Mouse (Mus musculus) kidney, postnatal 0 days (tissue): ENCODE measurements around the gene Senp6. TPM values are rescaled to one million over a fixed set of nuclear protein-coding genes. Genes with fewer than 3 reads are reported as not detected.
A peak's percentile ranks its signal among the peaks of the same experiment; 100 is the strongest.

Experiments used
- ATAC-seq: fragments of 200-750 bp; cut with Nextera tagmentation; replicated peaks from 2 replicates; pipeline ENCODE4 v1.8.0; 2017; ENCODE audit warnings: low read depth, moderate number of reproducible peaks, moderate TSS enrichment, moderate library complexity; ENCODE audit not compliant: low FRiP score
- DNase-seq: peaks from one replicate; pipeline ENCODE4 v3.0.0-alpha.2; 2016; ENCODE audit warnings: low spot score
- H3K27ac ChIP-seq: fragments of 300-500 bp; sonication (generic); 2 replicates; pipeline ENCODE4 v1.5.1; 2014; ENCODE audit warnings: mild to moderate bottlenecking
- H3K27me3 ChIP-seq: fragments of 300-500 bp; sonication (generic); 2 replicates; pipeline ENCODE4 v1.6.1; 2014; ENCODE audit warnings: low read length, mixed read lengths; ENCODE audit not compliant: insufficient read depth
- H3K36me3 ChIP-seq: fragments of 300-500 bp; sonication (generic); 2 replicates; pipeline ENCODE4 v1.6.1; 2014; ENCODE audit warnings: low read length, mixed read lengths; ENCODE audit not compliant: insufficient read depth
- H3K4me1 ChIP-seq: fragments of 300-500 bp; sonication (generic); replicated peaks from 2 replicates; pipeline ENCODE4 v1.6.1; 2014; ENCODE audit warnings: antibody characterized with exemption, low read length, mixed read lengths; ENCODE audit not compliant: insufficient read depth
- H3K4me2 ChIP-seq: fragments of 300-500 bp; sonication (generic); 2 replicates; pipeline ENCODE4 v1.6.1; 2014; ENCODE audit warnings: mild to moderate bottlenecking, low read length, moderate library complexity, mixed read lengths
- H3K4me3 ChIP-seq: fragments of 300-500 bp; sonication (generic); replicated peaks from 2 replicates; pipeline ENCODE4 v1.5.1; 2014; ENCODE audit warnings: low read depth, low read length
- H3K9ac ChIP-seq: fragments of 300-500 bp; sonication (generic); 2 replicates; pipeline ENCODE4 v1.6.1; 2014; ENCODE audit warnings: low read depth, low read length
- H3K9me3 ChIP-seq: fragments of 300-500 bp; sonication (generic); replicated peaks from 2 replicates; pipeline ENCODE4 v1.6.1; 2016; ENCODE audit warnings: low read length, inconsistent platforms, mixed read lengths
- CTCF ChIP-seq: IDR thresholded peaks from 2 replicates; pipeline ENCODE4 v1.5.1; 2016; ENCODE audit warnings: antibody characterized with exemption, low read depth, mild to moderate bottlenecking, moderate library complexity
- WGBS: fragments of 180-500 bp; shearing (Covaris S2); extraction: QIAGEN DNeasy Blood & Tissue Kit; methylation state at CpG from one replicate; pipeline ENCODE4 v1.1.7; 2014; 5-methylcytosine and 5-hydroxymethylcytosine counted together
- polyA plus RNA-seq: library from polyadenylated mRNA; unstranded; fragments of >200 nt; fragmentation: Nextera tagmentation; extraction: Ambion mirVana; gene quantifications from 2 replicates; pipeline ENCODE4 v1.2.1, GENCODE M21; 2015

Gene Senp6
- polyA plus RNA-seq, 1 experiment from 2014 or later: 59.4 TPM

DNA sequence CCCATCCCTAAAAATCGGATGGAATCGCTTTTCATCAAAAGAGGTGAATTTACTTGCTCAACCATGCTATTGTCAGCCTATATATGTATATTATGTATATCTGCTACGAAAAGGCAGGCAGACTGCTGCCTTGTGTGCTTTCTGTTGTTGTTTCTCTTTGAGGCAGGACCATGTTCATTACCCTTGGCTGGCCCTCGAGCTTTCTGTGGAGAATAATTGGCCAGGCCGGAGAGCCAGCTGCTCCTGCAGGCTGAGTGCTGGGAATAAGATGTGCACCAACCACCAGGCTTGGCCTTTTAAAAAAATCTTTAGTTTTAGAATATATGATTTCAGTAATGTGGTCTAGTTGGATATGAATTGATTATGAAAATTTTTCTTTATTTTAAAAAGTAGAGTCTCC is 117.4 kb downstream of the Senp6 start:
- Histone ChIP-seq H3K27ac (no peak overlapping the region), H3K27me3 (no peaks in the 10 kb centered on the region), H3K9ac (no peak overlapping the region), H3K4me3 (no peak overlapping the region), H3K9me3 (no peaks in the 10 kb centered on the region), H3K4me2 (no peak overlapping the region), H3K4me1 (no peaks in the 10 kb centered on the region), H3K36me3 (no peaks in the 10 kb centered on the region)
- DNase-seq (no peak), ATAC-seq (no peak)
- WGBS: 74% methylated on average over 5 of the region's 5 CpGs
- no peak for TF ChIP-seq CTCF

DNA sequence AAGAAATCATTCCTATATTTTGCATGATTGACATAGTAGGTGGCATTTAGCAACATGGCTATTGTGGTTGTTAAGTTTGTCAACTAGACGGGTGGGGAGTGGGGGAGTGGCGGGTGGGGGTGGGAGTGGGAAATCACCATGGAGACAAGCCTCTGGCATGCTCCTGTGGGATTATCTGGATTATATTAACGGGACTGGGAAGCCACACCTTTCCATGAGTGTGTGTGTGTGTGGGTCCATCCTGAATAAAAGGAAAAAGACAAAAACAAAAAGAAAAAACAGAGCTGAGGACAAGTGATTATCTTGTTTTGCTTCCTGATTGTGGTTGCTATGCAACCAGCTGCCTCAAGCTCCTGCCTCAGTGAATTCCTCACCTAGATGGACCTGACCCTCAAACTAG is 119.0 kb downstream of the Senp6 start:
- H3K9me3 ChIP-seq: no peaks in the 10 kb centered on the region
- ATAC-seq (no peak), DNase-seq (no peak)
- no peaks in the 10 kb centered on the region for H3K27me3 ChIP-seq
- no peak overlapping the region for H3K27ac ChIP-seq
- H3K36me3 ChIP-seq: no peaks in the 10 kb centered on the region
- TF ChIP-seq CTCF: no peak
- 59% methylated on average over 3 of the region's 3 CpGs for WGBS
- H3K9ac ChIP-seq: no peak overlapping the region
- H3K4me1 ChIP-seq: no peaks in the 10 kb centered on the region
- H3K4me2 ChIP-seq: no peak overlapping the region
- no peak overlapping the region for H3K4me3 ChIP-seq

DNA sequence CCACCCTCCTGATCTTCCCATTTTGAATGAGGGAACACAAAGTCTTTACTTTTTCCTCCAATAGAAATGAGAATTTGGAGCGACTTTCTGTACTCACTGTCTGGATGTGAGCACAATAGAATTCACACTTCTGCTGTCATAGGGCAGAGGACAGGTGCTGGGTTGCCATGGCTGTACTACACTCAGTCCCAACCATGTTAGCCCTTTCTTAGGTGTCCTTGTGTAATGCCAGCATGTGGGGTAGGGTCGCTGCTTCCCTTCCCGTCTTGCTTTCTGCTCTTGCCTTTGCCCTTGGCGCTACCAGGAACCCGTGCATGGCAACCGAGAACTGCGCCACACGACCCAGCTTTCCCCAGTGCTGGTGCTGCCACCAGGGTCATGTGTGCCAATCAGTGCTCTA is 120.0 kb downstream of the Senp6 start:
- Histone ChIP-seq H3K4me2 (no peak overlapping the region), H3K4me1 (no peaks in the 10 kb centered on the region), H3K36me3 (no peaks in the 10 kb centered on the region), H3K27me3 (no peaks in the 10 kb centered on the region), H3K9ac (no peak overlapping the region), H3K9me3 (no peaks in the 10 kb centered on the region), H3K27ac (no peak overlapping the region), H3K4me3 (no peak overlapping the region)
- DNase-seq: no peak
- ATAC-seq: no peak
- TF ChIP-seq CTCF: no peak
- WGBS: 97% methylated on average over 8 of the region's 8 CpGs

GRCm38 (mm10) chr9:80188324-80188893 is 121.7 kb downstream of the Senp6 start:
- Histone ChIP-seq H3K4me2 (no peak overlapping the region), H3K36me3 (no peaks in the 10 kb centered on the region), H3K9me3 (no peaks in the 10 kb centered on the region), H3K4me1 (no peaks in the 10 kb centered on the region), H3K27me3 (no peaks in the 10 kb centered on the region), H3K27ac (no peak overlapping the region), H3K9ac (no peak overlapping the region), H3K4me3 (no peak overlapping the region)
- no peak for ATAC-seq
- TF ChIP-seq CTCF: no peak
- no peak for DNase-seq
- WGBS: 52% methylated on average over 5 of the region's 5 CpGs

DNA sequence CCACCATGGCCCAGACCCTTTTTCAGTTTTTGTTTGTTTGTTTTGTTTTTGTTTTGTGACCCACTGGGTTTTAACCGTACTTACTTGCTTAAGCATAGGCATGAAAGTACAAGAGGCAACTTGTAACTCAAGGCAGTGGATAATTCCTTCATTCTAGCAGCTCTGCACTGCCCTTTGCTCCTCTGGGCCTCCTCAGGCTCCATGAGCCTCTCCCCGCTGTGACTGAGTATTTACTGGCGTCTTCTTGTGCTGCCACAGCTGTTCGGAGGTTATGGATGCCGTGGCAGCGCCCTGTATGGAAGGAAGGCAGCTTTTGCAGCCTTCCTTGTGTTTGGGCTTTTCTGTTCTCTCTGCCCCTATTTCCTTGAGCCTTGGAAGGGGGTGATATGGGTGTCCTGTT is 124.5 kb downstream of the Senp6 start:
- 80% methylated on average over 6 of the region's 6 CpGs for WGBS
- H3K27me3 ChIP-seq: no peaks in the 10 kb centered on the region
- H3K9ac ChIP-seq: no peak overlapping the region
- H3K9me3 ChIP-seq: no peaks in the 10 kb centered on the region
- no peak for TF ChIP-seq CTCF
- H3K4me1 ChIP-seq: no peaks in the 10 kb centered on the region
- DNase-seq (no peak), ATAC-seq (no peak)
- no peak overlapping the region for H3K27ac ChIP-seq
- no peak overlapping the region for H3K4me2 ChIP-seq
- H3K4me3 ChIP-seq: no peak overlapping the region
- H3K36me3 ChIP-seq: no peaks in the 10 kb centered on the region

- H3K9me3 ChIP-seq: no peaks in the 10 kb centered on the region
- no peaks in the 10 kb centered on the region for H3K36me3 ChIP-seq
- no peak overlapping the region for H3K4me3 ChIP-seq
- H3K27me3 ChIP-seq: no peaks in the 10 kb centered on the region
- H3K27ac ChIP-seq: no peak overlapping the region
- no peak overlapping the region for H3K4me2 ChIP-seq
- TF ChIP-seq CTCF: no peak
- no peaks in the 10 kb centered on the region; the same call in 1 of the 2 replicates for H3K4me1 ChIP-seq
- ATAC-seq (0 out of 2 replicates have a peak, but pooled peaks have one; percentile 36), DNase-seq (no peak)
- H3K9ac ChIP-seq: no peak overlapping the region
- 71% methylated on average over 10 of the region's 10 CpGs for WGBS
Measured at GRCm38 (mm10) chr9:80192324-80192723, 125.6 kb downstream of the Senp6 start.

- Histone ChIP-seq H3K27me3 (no peaks in the 10 kb centered on the region), H3K27ac (no peak overlapping the region), H3K4me2 (no peak overlapping the region), H3K36me3 (no peaks in the 10 kb centered on the region), H3K9me3 (no peaks in the 10 kb centered on the region), H3K4me1 (no peaks in the 10 kb centered on the region; the same call in 1 of the 2 replicates), H3K9ac (no peak overlapping the region), H3K4me3 (no peak overlapping the region)
- no peak for DNase-seq
- 71% methylated on average over 6 of the region's 6 CpGs for WGBS
- TF ChIP-seq CTCF: no peak
- ATAC-seq: no peak
Measured at GRCm38 (mm10) chr9:80194446-80194845, 127.7 kb downstream of the Senp6 start.

Other genes starting within 250 kb of the Senp6 start
- gene Filip1, start 54.1 kb upstream of the Senp6 start, polyA plus RNA-seq: 5.3 and 5.9 TPM in 2 replicates
- gene Myo6, start 98.1 kb downstream of the Senp6 start, polyA plus RNA-seq: 51.0 and 63.1 TPM in 2 replicates